Comparison of ENCODE assay signal across 9 mouse cellular contexts in genomic region chr10:107271321-107272130, GRCm38 (mm10). TPM values are rescaled to one million over a fixed set of nuclear protein-coding genes. Genes with fewer than 3 reads are reported as not detected.
A peak's percentile ranks its signal among the peaks of the same experiment; 100 is the strongest.
DNase-seq lines count a peak whose midpoint lies in the region; ATAC-seq and TF ChIP-seq lines count a peak whose summit lies in the region.
"Had no signal": no experiment of that assay in that cellular context is flagged by ENCODE, and none has a peak within 500 bp of the region (broad histone marks: within the 10 kb centered on the region; RNA-seq: fewer than 3 reads in every experiment).

Lin7a (plus strand) TSS chr10:107271686.

- H3K9me3 ChIP-seq in forebrain, postnatal 0 days (ENCODE audit: low read length): no peaks in the 10 kb centered on the region
- no peaks in the 10 kb centered on the region for H3K9me3 ChIP-seq in kidney, embryonic 15.5 days (replicated peaks)
- H3K9me3 ChIP-seq in liver, embryonic 11.5 days (ENCODE audit: control insufficient read depth, low read length): no peaks in the 10 kb centered on the region

- no peak for TF ChIP-seq CTCF in forebrain, postnatal 0 days (IDR thresholded peaks at IDR 0.05; ENCODE audit: low read depth)

- peak within 1 kb of the TSS; percentile 76 for H3K27ac ChIP-seq in forebrain, postnatal 0 days (ENCODE audit: low read depth, low read length)
- peak within 1 kb of the TSS; percentile 57 for H3K27ac ChIP-seq in kidney, embryonic 15.5 days
- 0 out of 2 replicates have a peak within 1 kb of the TSS, but pooled peaks have one; percentile 13 for H3K27ac ChIP-seq in liver, embryonic 11.5 days (ENCODE audit: low read depth, low read length)

- peak; percentile 1 for DNase-seq in gastrocnemius, adult 18-20 months (ENCODE audit: low spot score)
- no peak for DNase-seq in gastrocnemius, postnatal 4 days (ENCODE audit: low spot score in 2 of 2)
- peak; percentile 19 for DNase-seq in adrenal gland, postnatal 25 days
- peak; percentile 71 for DNase-seq in forebrain, postnatal 0 days
- DNase-seq in liver, embryonic 11.5 days (ENCODE audit: low spot score): peak; percentile 30
- peak; percentile 67 to 72 for DNase-seq in right cerebral cortex, postnatal 10 days (ENCODE audit: low spot score in 2 of 2)
- DNase-seq in natural killer cell, adult 2 months (ENCODE audit: low spot score in 2 of 2): no peak

- 1% methylated on average over 37 of the region's 38 CpGs for WGBS in forebrain, postnatal 0 days
- WGBS in kidney, embryonic 15.5 days: 2% methylated on average over 37 of the region's 38 CpGs
- 3% methylated on average over 37 of the region's 38 CpGs for WGBS in liver, embryonic 11.5 days

- peak within 1 kb of the TSS; percentile 87 for H3K4me2 ChIP-seq in forebrain, postnatal 0 days (ENCODE audit: low read depth)
- H3K4me2 ChIP-seq in kidney, embryonic 15.5 days: peak within 1 kb of the TSS; percentile 99
- peak within 1 kb of the TSS; percentile 73 for H3K4me2 ChIP-seq in liver, embryonic 11.5 days

- peak within 1 kb of the TSS; percentile 72 for H3K9ac ChIP-seq in forebrain, postnatal 0 days
- H3K9ac ChIP-seq in kidney, embryonic 15.5 days: peak within 1 kb of the TSS; percentile 40
- H3K9ac ChIP-seq in liver, embryonic 11.5 days (ENCODE audit: low read depth, low read length): no peak within 1 kb of the TSS

- peak within 1 kb of the TSS; percentile 86 for H3K4me3 ChIP-seq in forebrain, postnatal 0 days (ENCODE audit: low read depth, low read length)
- peak within 1 kb of the TSS; percentile 63 for H3K4me3 ChIP-seq in kidney, embryonic 15.5 days (replicated peaks)
- H3K4me3 ChIP-seq in liver, embryonic 11.5 days (ENCODE audit: low read depth, low read length): peak within 1 kb of the TSS; percentile 56

- H3K27me3 ChIP-seq in forebrain, postnatal 0 days (ENCODE audit: insufficient read depth, low read length): no peaks in the 10 kb centered on the region
- peaks cover 32% of the 10 kb centered on the region for H3K27me3 ChIP-seq in kidney, embryonic 15.5 days
- peaks cover 31% of the 10 kb centered on the region for H3K27me3 ChIP-seq in liver, embryonic 11.5 days (replicated peaks; ENCODE audit: control insufficient read depth, insufficient read depth, low read length)
- H3K27me3 ChIP-seq: CH12.LX had no signal

- no peaks in the 10 kb centered on the region for H3K36me3 ChIP-seq in forebrain, postnatal 0 days (ENCODE audit: insufficient read depth)
- H3K36me3 ChIP-seq in kidney, embryonic 15.5 days: no peaks in the 10 kb centered on the region
- H3K36me3 ChIP-seq in liver, embryonic 11.5 days (ENCODE audit: control insufficient read depth, insufficient read depth, low read length): no peaks in the 10 kb centered on the region

- peak; percentile 78 for ATAC-seq in forebrain, postnatal 0 days
- ATAC-seq in kidney, embryonic 15.5 days (replicated peaks; ENCODE audit: low FRiP score): peak; percentile 82
- ATAC-seq in liver, embryonic 11.5 days (replicated peaks; ENCODE audit: low FRiP score): peak; percentile 51; the same call in 1 of the 2 replicates

- no peaks in the 10 kb centered on the region for H3K4me1 ChIP-seq in forebrain, postnatal 0 days (ENCODE audit: insufficient read depth)
- H3K4me1 ChIP-seq in kidney, embryonic 15.5 days: peaks cover 14% of the 10 kb centered on the region; the same call in 1 of the 2 replicates
- no peaks in the 10 kb centered on the region for H3K4me1 ChIP-seq in liver, embryonic 11.5 days (replicated peaks; ENCODE audit: control insufficient read depth, insufficient read depth, low read length)

RNA-seq across cellular contexts. Expression of gene Lin7a, which starts in this region (rescaled TPM):
- 1 to 10 TPM; 1.1 to 1.4 TPM for total RNA-seq in gastrocnemius, adult 18-20 months (2021)
- total RNA-seq in gastrocnemius, postnatal 4 days (2021): 1 to 10 TPM; 3.0 to 3.1 TPM
- 1.4 and 1.6 TPM in 2 replicates for total RNA-seq in adrenal gland, postnatal 25 days (2021)
- 23.6 and 26.3 TPM in 2 replicates for total RNA-seq in forebrain, postnatal 0 days (2014; rRNA removed)
- 7.6 and 16.0 TPM in 2 replicates for polyA plus RNA-seq in forebrain, postnatal 0 days (2015; fragmentation: Nextera tagmentation; extraction: Ambion mirVana)
- polyA plus RNA-seq in kidney, embryonic 15.5 days (2015; fragmentation: Nextera tagmentation; extraction: Ambion mirVana): 1.6 and 2.0 TPM in 2 replicates
- polyA plus RNA-seq in liver, embryonic 11.5 days (2014; fragmentation: Nextera tagmentation; extraction: Ambion mirVana): 1.2 and 1.7 TPM in 2 replicates
- total RNA-seq: CH12.LX had no signal

Comparison
In these comparisons a context has a peak if more than half of its experiments do, and no peak if none do; other contexts are left out.
1. DNase-seq: peak in gastrocnemius, adult 18-20 months (single experiment), adrenal gland, postnatal 25 days (single experiment), forebrain, postnatal 0 days (single experiment), liver, embryonic 11.5 days (single experiment) and right cerebral cortex, postnatal 10 days (2 of 2); none in gastrocnemius, postnatal 4 days (0 of 2) and natural killer cell, adult 2 months (0 of 2).
2. H3K27ac ChIP-seq: peak in every context shown above with its lines; median percentile 76 in forebrain, postnatal 0 days; 57 in kidney, embryonic 15.5 days; 13 in liver, embryonic 11.5 days.
3. Peak in every context shown above with its lines, with median percentiles within 50 percentile points of each other: ATAC-seq, H3K4me2 ChIP-seq and H3K4me3 ChIP-seq.